9 mouse cellular contexts compared by ENCODE assay signal in the genomic region with DNA sequence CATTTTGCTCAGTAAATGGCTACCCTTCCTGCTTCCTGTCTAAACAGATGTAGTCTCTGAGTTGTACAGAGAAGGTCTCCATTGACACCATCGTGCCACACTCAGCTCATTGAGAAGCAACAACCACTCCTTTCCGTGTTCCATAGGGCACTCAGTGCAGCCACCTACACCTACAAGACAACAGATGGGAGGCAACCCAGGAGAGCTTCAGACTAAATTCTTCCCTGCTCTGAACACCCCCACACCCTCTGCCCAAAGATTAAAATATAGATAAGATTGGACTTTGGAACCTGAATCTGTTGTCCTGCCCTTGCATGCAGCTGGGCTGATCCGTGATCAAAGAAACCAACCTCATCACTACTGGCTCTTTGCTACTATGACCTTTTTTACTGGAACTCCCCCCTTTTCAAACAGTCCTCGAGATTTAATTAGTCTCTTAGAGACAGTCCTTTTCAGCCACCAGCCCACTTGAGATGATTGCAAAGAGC. TPM values are rescaled to one million over a fixed set of nuclear protein-coding genes. Genes with fewer than 3 reads are reported as not detected.
A peak's percentile ranks its signal among the peaks of the same experiment; 100 is the strongest.
DNase-seq lines count a peak whose midpoint lies in the region; ATAC-seq and TF ChIP-seq lines count a peak whose summit lies in the region.
"Had no signal": no experiment of that assay in that cellular context is flagged by ENCODE, and none has a peak within 500 bp of the region (broad histone marks: within the 10 kb centered on the region; RNA-seq: fewer than 3 reads in every experiment).

No protein-coding gene starts in this region.

- no peak; the same call in 1 of the 2 replicates for ATAC-seq in kidney, postnatal 0 days (replicated peaks; ENCODE audit: low FRiP score, low read depth)
- ATAC-seq in forebrain, embryonic 11.5 days (replicated peaks; ENCODE audit: low FRiP score): no peak
- ATAC-seq in intestine, postnatal 0 days: peak; percentile 26
- ATAC-seq in neural tube, embryonic 13.5 days (ENCODE audit: low read depth): no peak

- H3K4me3 ChIP-seq in kidney, postnatal 0 days (replicated peaks; ENCODE audit: low read depth, low read length): peak overlapping the region; percentile 56
- H3K4me3 ChIP-seq in forebrain, embryonic 11.5 days (ENCODE audit: low read depth, low read length): peak overlapping the region; percentile 41
- H3K4me3 ChIP-seq in intestine, postnatal 0 days (ENCODE audit: low read depth, low read length): peak overlapping the region; percentile 62
- H3K4me3 ChIP-seq in neural tube, embryonic 13.5 days: peak overlapping the region; percentile 50

- peak overlapping the region; percentile 86 for H3K9ac ChIP-seq in kidney, postnatal 0 days (ENCODE audit: low read depth, low read length)
- peak overlapping the region; percentile 59 for H3K9ac ChIP-seq in forebrain, embryonic 11.5 days (ENCODE audit: low read length)
- peak overlapping the region; percentile 86 for H3K9ac ChIP-seq in intestine, postnatal 0 days (ENCODE audit: low read depth, low read length)
- peak overlapping the region; percentile 79 for H3K9ac ChIP-seq in neural tube, embryonic 13.5 days

- H3K4me2 ChIP-seq in kidney, postnatal 0 days (ENCODE audit: low read length): peak overlapping the region; percentile 87
- no peak overlapping the region for H3K4me2 ChIP-seq in forebrain, embryonic 11.5 days (ENCODE audit: low read depth, low read length, severe bottlenecking)
- peak overlapping the region; percentile 93 for H3K4me2 ChIP-seq in intestine, postnatal 0 days (replicated peaks; ENCODE audit: low read depth)
- peak overlapping the region; percentile 70 for H3K4me2 ChIP-seq in neural tube, embryonic 13.5 days

- TF ChIP-seq CTCF in kidney, postnatal 0 days (IDR thresholded peaks at IDR 0.05; ENCODE audit: low read depth): no peak
- TF ChIP-seq CTCF in intestine, postnatal 0 days (IDR thresholded peaks at IDR 0.05; ENCODE audit: low read depth): no peak

- no peaks in the 10 kb centered on the region for H3K9me3 ChIP-seq in kidney, postnatal 0 days (replicated peaks; ENCODE audit: low read length)
- no peaks in the 10 kb centered on the region; the same call in 1 of the 2 replicates for H3K9me3 ChIP-seq in forebrain, embryonic 11.5 days (ENCODE audit: control insufficient read depth, low read length)
- H3K9me3 ChIP-seq in intestine, postnatal 0 days (ENCODE audit: control insufficient read depth): 0 out of 2 replicates have a peak, but pooled peaks cover 4% of the 10 kb centered on the region
- H3K9me3 ChIP-seq in neural tube, embryonic 13.5 days: no peaks in the 10 kb centered on the region

- H3K27ac ChIP-seq in kidney, postnatal 0 days: peak overlapping the region; percentile 85
- no peak overlapping the region for H3K27ac ChIP-seq in forebrain, embryonic 11.5 days (ENCODE audit: low read depth, low read length)
- H3K27ac ChIP-seq in intestine, postnatal 0 days (ENCODE audit: low read depth, low read length): peak overlapping the region; percentile 80; the same call in 1 of the 2 replicates
- no peak overlapping the region; the same call in 1 of the 2 replicates for H3K27ac ChIP-seq in neural tube, embryonic 13.5 days (replicated peaks)

- no peak for DNase-seq in kidney, postnatal 0 days (ENCODE audit: low spot score)
- no peak for DNase-seq in kidney, postnatal 25 days
- no peak for DNase-seq in forebrain, embryonic 11.5 days (ENCODE audit: low spot score)
- DNase-seq in adrenal gland, postnatal 4 days (ENCODE audit: low spot score in 2 of 2): no peak
- no peak for DNase-seq in cerebellum, adult 8-10 months
- DNase-seq in ovary, postnatal 10 days (ENCODE audit: low spot score): no peak

- H3K27me3 ChIP-seq in kidney, postnatal 0 days (ENCODE audit: insufficient read depth, low read length): no peaks in the 10 kb centered on the region
- no peaks in the 10 kb centered on the region for H3K27me3 ChIP-seq in forebrain, embryonic 11.5 days (ENCODE audit: control insufficient read depth, insufficient read depth, low read length)
- H3K27me3 ChIP-seq in intestine, postnatal 0 days (replicated peaks; ENCODE audit: control insufficient read depth, insufficient read depth, low read length): no peaks in the 10 kb centered on the region
- H3K27me3 ChIP-seq in neural tube, embryonic 13.5 days: no peaks in the 10 kb centered on the region

- 63% methylated on average over 4 of the region's 4 CpGs for WGBS in kidney, postnatal 0 days
- WGBS in forebrain, embryonic 11.5 days: 70% methylated on average over 4 of the region's 4 CpGs
- 55% methylated on average over 4 of the region's 4 CpGs for WGBS in intestine, postnatal 0 days
- 71% methylated on average over 4 of the region's 4 CpGs for WGBS in neural tube, embryonic 13.5 days

- no peaks in the 10 kb centered on the region for H3K4me1 ChIP-seq in kidney, postnatal 0 days (replicated peaks; ENCODE audit: insufficient read depth, low read length)
- H3K4me1 ChIP-seq in forebrain, embryonic 11.5 days (replicated peaks; ENCODE audit: control insufficient read depth, insufficient read depth, low read length): no peaks in the 10 kb centered on the region
- no peaks in the 10 kb centered on the region for H3K4me1 ChIP-seq in intestine, postnatal 0 days (replicated peaks; ENCODE audit: control insufficient read depth, insufficient read depth, low read length)
- H3K4me1 ChIP-seq in neural tube, embryonic 13.5 days (replicated peaks): peaks cover 12% of the 10 kb centered on the region

- no peaks in the 10 kb centered on the region for H3K36me3 ChIP-seq in kidney, postnatal 0 days (ENCODE audit: insufficient read depth, low read length)
- no peaks in the 10 kb centered on the region for H3K36me3 ChIP-seq in forebrain, embryonic 11.5 days (ENCODE audit: control insufficient read depth, insufficient read depth, low read length)
- H3K36me3 ChIP-seq in intestine, postnatal 0 days (ENCODE audit: control insufficient read depth, insufficient read depth): no peaks in the 10 kb centered on the region
- H3K36me3 ChIP-seq in neural tube, embryonic 13.5 days: no peaks in the 10 kb centered on the region

RNA-seq across cellular contexts. Expression of a gene that starts 53.4 kb away (rescaled TPM):
- not detected in 2 replicates for polyA plus RNA-seq in kidney, postnatal 0 days (2015; fragmentation: Nextera tagmentation; extraction: Ambion mirVana)
- polyA plus RNA-seq in forebrain, embryonic 11.5 days (2014; fragmentation: Nextera tagmentation; extraction: Ambion mirVana): not detected in 2 replicates
- not detected in 2 replicates for polyA plus RNA-seq in intestine, postnatal 0 days (2015; fragmentation: Nextera tagmentation; extraction: Ambion mirVana)
- polyA plus RNA-seq in neural tube, embryonic 13.5 days (2015; fragmentation: Nextera tagmentation; extraction: Ambion mirVana): not detected in 2 replicates
- under 1 TPM in 1 of 2 experiments, not detected in 1; 0.11 TPM for total RNA-seq in adrenal gland, postnatal 4 days (2021)
- polyA plus RNA-seq: large intestine, adult 2 months had no signal

Comparison
In these comparisons a context has a peak if more than half of its experiments do, and no peak if none do; other contexts are left out.
1. H3K27ac ChIP-seq: peak in kidney, postnatal 0 days (single experiment) and intestine, postnatal 0 days (single experiment); none in forebrain, embryonic 11.5 days (single experiment) and neural tube, embryonic 13.5 days (single experiment).
2. Peak in every context shown above with its lines, with median percentiles within 50 percentile points of each other: H3K4me3 ChIP-seq and H3K9ac ChIP-seq.